Mouse (Mus musculus): ENCODE measurements at regions not wholly inside any gene's neighbourhood (a gene's known extent, or its start where the extent isn't known, plus 50 kb on each side); places are given as distances from the start of the nearest gene placed in this dataset.

DNA sequence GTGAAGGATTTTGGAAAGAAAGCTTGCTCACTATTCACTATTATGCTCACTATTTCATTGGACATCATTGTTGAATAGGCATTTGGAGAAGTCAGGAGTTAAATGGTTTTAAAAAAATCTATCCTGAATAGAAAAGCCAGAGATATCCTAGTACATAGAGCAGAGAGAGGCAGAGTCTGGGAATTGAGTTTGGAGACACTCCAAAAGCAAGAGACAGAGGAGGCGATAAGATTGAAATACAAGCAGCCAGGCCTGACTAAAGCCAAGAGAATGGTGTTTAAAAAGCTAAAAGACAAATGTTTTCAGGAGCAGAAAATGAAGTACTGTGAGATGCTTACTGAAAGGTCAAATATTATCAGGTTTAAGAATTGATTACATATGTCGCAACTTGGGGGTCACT lies 400.1 kb downstream of the Gm9195 start:
- ATAC-seq (ENCODE audit: low FRiP score) (no peak), DNase-seq (ENCODE audit: low spot score, missing footprints) (no peak)
- Histone ChIP-seq H3K4me2 (no peak overlapping the region), H3K27ac (ENCODE audit: low read depth, low read length) (no peak overlapping the region), H3K36me3 (ENCODE audit: control insufficient read depth, insufficient read depth, low read length) (no peaks in the 10 kb centered on the region), H3K4me3 (ENCODE audit: low read depth, low read length) (no peak overlapping the region), H3K27me3 (ENCODE audit: control insufficient read depth, insufficient read depth, low read length) (no peaks in the 10 kb centered on the region), H3K9me3 (ENCODE audit: control insufficient read depth, low read length) (no peaks in the 10 kb centered on the region), H3K9ac (ENCODE audit: low read length) (no peak overlapping the region), H3K4me1 (ENCODE audit: control insufficient read depth, insufficient read depth, low read length) (no peaks in the 10 kb centered on the region)
- WGBS = 95% methylated on average over 2 of the region's 2 CpGs

- H3K9ac ChIP-seq (ENCODE audit: low read length) = no peak overlapping the region
- H3K4me3 ChIP-seq (ENCODE audit: low read depth, low read length) = no peak overlapping the region
- H3K36me3 ChIP-seq (ENCODE audit: control insufficient read depth, insufficient read depth, low read length) = no peaks in the 10 kb centered on the region
- no peak overlapping the region for H3K27ac ChIP-seq (ENCODE audit: low read depth, low read length)
- no peaks in the 10 kb centered on the region for H3K27me3 ChIP-seq (ENCODE audit: control insufficient read depth, insufficient read depth, low read length)
- no peak for DNase-seq (ENCODE audit: low spot score, missing footprints)
- WGBS = 82% methylated on average over 3 of the region's 3 CpGs
- H3K4me1 ChIP-seq (ENCODE audit: control insufficient read depth, insufficient read depth, low read length) = no peaks in the 10 kb centered on the region
- no peaks in the 10 kb centered on the region for H3K9me3 ChIP-seq (ENCODE audit: control insufficient read depth, low read length)
- no peak overlapping the region for H3K4me2 ChIP-seq
- no peak for ATAC-seq (ENCODE audit: low FRiP score)
These were observed 410.2 kb downstream of the Gm9195 start for GRCm38 (mm10) chr14:72081473-72081872.

DNA sequence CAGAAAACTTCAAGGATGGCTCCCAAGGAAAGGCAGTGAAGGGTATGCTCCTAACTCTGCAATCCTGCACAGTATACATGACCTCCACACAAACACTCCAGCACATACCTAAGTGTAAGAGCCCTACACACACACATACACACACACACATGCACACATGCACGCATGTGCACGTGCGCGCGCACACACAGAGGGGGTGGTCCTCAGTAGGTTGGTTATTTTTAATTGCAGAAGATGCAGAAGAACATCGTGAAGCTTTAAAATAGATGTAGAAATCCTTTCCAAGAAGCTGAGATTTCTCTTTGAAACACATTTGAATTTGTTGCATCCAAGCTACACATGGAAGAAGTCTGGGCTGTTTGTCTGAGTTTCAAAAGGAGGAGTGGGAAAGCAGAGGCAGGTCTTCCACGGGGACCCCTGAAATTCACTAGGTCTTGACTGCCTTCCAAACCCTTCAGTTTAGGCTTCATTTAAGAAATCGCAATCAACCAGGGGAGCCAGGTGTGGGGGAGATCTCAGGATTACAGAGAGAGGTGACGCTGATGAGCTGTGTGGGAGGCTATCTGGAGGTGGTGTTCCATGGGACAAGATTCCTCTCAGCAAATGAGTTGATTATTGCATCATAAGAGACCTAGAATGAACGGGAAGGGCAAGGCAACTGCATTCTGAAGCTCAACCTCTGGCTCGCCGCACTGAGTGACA lies 427.4 kb downstream of the Gm9195 start:
- no peaks in the 10 kb centered on the region for H3K36me3 ChIP-seq (ENCODE audit: control insufficient read depth, insufficient read depth, low read length)
- no peaks in the 10 kb centered on the region for H3K9me3 ChIP-seq (ENCODE audit: control insufficient read depth, low read length)
- H3K27me3 ChIP-seq (ENCODE audit: control insufficient read depth, insufficient read depth, low read length) = no peaks in the 10 kb centered on the region
- DNase-seq (ENCODE audit: low spot score, missing footprints) (no peak), ATAC-seq (ENCODE audit: low FRiP score) (no peak)
- no peak overlapping the region for H3K4me3 ChIP-seq (ENCODE audit: low read depth, low read length)
- no peak overlapping the region for H3K27ac ChIP-seq (ENCODE audit: low read depth, low read length)
- 92% methylated on average over 12 of the region's 12 CpGs for WGBS
- H3K9ac ChIP-seq (ENCODE audit: low read length) = no peak overlapping the region
- H3K4me1 ChIP-seq (ENCODE audit: control insufficient read depth, insufficient read depth, low read length) = no peaks in the 10 kb centered on the region
- H3K4me2 ChIP-seq = no peak overlapping the region

- H3K27me3 ChIP-seq (ENCODE audit: control insufficient read depth, insufficient read depth, low read length) = no peaks in the 10 kb centered on the region
- no peaks in the 10 kb centered on the region for H3K36me3 ChIP-seq (ENCODE audit: control insufficient read depth, insufficient read depth, low read length)
- H3K9me3 ChIP-seq (ENCODE audit: control insufficient read depth, low read length) = no peaks in the 10 kb centered on the region
- H3K4me3 ChIP-seq (ENCODE audit: low read depth, low read length) = no peak overlapping the region
- peak; percentile 59; the same call in 1 of the 2 replicates for ATAC-seq (ENCODE audit: low FRiP score)
- no peak for DNase-seq (ENCODE audit: low spot score, missing footprints)
- no peaks in the 10 kb centered on the region for H3K4me1 ChIP-seq (ENCODE audit: control insufficient read depth, insufficient read depth, low read length)
- 27% methylated on average over 2 of the region's 2 CpGs for WGBS
- no peak overlapping the region for H3K4me2 ChIP-seq
- H3K27ac ChIP-seq (ENCODE audit: low read depth, low read length) = no peak overlapping the region
- no peak overlapping the region for H3K9ac ChIP-seq (ENCODE audit: low read length)
These were observed 448.8 kb downstream of the Gm9195 start for GRCm38 (mm10) chr14:72042881-72043236.

GRCm38 (mm10) chr14:72042112-72042880 lies 449.3 kb downstream of the Gm9195 start:
- no peak overlapping the region for H3K27ac ChIP-seq (ENCODE audit: low read depth, low read length)
- no peaks in the 10 kb centered on the region for H3K9me3 ChIP-seq (ENCODE audit: control insufficient read depth, low read length)
- no peak overlapping the region for H3K4me3 ChIP-seq (ENCODE audit: low read depth, low read length)
- no peak overlapping the region for H3K4me2 ChIP-seq
- H3K9ac ChIP-seq (ENCODE audit: low read length) = no peak overlapping the region
- H3K4me1 ChIP-seq (ENCODE audit: control insufficient read depth, insufficient read depth, low read length) = no peaks in the 10 kb centered on the region
- H3K36me3 ChIP-seq (ENCODE audit: control insufficient read depth, insufficient read depth, low read length) = no peaks in the 10 kb centered on the region
- DNase-seq (ENCODE audit: low spot score, missing footprints) = no peak
- ATAC-seq (ENCODE audit: low FRiP score) = no peak
- no peaks in the 10 kb centered on the region for H3K27me3 ChIP-seq (ENCODE audit: control insufficient read depth, insufficient read depth, low read length)
- WGBS = 65% methylated on average over 3 of the region's 3 CpGs

- no peak for ATAC-seq (ENCODE audit: low FRiP score)
- no peaks in the 10 kb centered on the region for H3K27me3 ChIP-seq (ENCODE audit: control insufficient read depth, insufficient read depth, low read length)
- no peaks in the 10 kb centered on the region for H3K9me3 ChIP-seq (ENCODE audit: control insufficient read depth, low read length)
- no peaks in the 10 kb centered on the region for H3K4me1 ChIP-seq (ENCODE audit: control insufficient read depth, insufficient read depth, low read length)
- H3K4me2 ChIP-seq = no peak overlapping the region
- H3K36me3 ChIP-seq (ENCODE audit: control insufficient read depth, insufficient read depth, low read length) = no peaks in the 10 kb centered on the region
- H3K9ac ChIP-seq (ENCODE audit: low read length) = no peak overlapping the region
- 80% methylated on average over 3 of the region's 3 CpGs for WGBS
- DNase-seq (ENCODE audit: low spot score, missing footprints) = no peak
- H3K27ac ChIP-seq (ENCODE audit: low read depth, low read length) = no peak overlapping the region
- no peak overlapping the region for H3K4me3 ChIP-seq (ENCODE audit: low read depth, low read length)
These were observed 461.2 kb downstream of the Gm9195 start for GRCm38 (mm10) chr14:72030396-72030795.

GRCm38 (mm10) chr14:72027362-72028020 lies 464.1 kb downstream of the Gm9195 start:
- Histone ChIP-seq H3K9ac (ENCODE audit: low read length) (no peak overlapping the region), H3K27me3 (ENCODE audit: control insufficient read depth, insufficient read depth, low read length) (no peaks in the 10 kb centered on the region), H3K4me2 (no peak overlapping the region), H3K4me1 (ENCODE audit: control insufficient read depth, insufficient read depth, low read length) (no peaks in the 10 kb centered on the region), H3K36me3 (ENCODE audit: control insufficient read depth, insufficient read depth, low read length) (no peaks in the 10 kb centered on the region), H3K9me3 (ENCODE audit: control insufficient read depth, low read length) (no peaks in the 10 kb centered on the region), H3K27ac (ENCODE audit: low read depth, low read length) (no peak overlapping the region), H3K4me3 (ENCODE audit: low read depth, low read length) (no peak overlapping the region)
- DNase-seq (ENCODE audit: low spot score, missing footprints) (no peak), ATAC-seq (ENCODE audit: low FRiP score) (no peak)
- 74% methylated on average over 8 of the region's 8 CpGs for WGBS

- Histone ChIP-seq H3K9me3 (ENCODE audit: control insufficient read depth, low read length) (no peaks in the 10 kb centered on the region), H3K4me3 (ENCODE audit: low read depth, low read length) (no peak overlapping the region), H3K36me3 (ENCODE audit: control insufficient read depth, insufficient read depth, low read length) (no peaks in the 10 kb centered on the region), H3K4me1 (ENCODE audit: control insufficient read depth, insufficient read depth, low read length) (no peaks in the 10 kb centered on the region), H3K27me3 (ENCODE audit: control insufficient read depth, insufficient read depth, low read length) (no peaks in the 10 kb centered on the region), H3K4me2 (no peak overlapping the region), H3K9ac (ENCODE audit: low read length) (no peak overlapping the region), H3K27ac (ENCODE audit: low read depth, low read length) (no peak overlapping the region)
- DNase-seq (ENCODE audit: low spot score, missing footprints) = no peak
- ATAC-seq (ENCODE audit: low FRiP score) = no peak
- WGBS = 78% methylated on average over 2 of the region's 2 CpGs
These were observed 487.3 kb downstream of the Gm9195 start for GRCm38 (mm10) chr14:72004371-72004770.
